Mouse (Mus musculus) stomach, postnatal 0 days (tissue): Measurements from ENCODE around the gene Stk26.

Experiments
- CTCF ChIP-seq: IDR thresholded peaks from 2 replicates; pipeline ENCODE4 v1.5.1; 2016; ENCODE audit warnings: antibody characterized with exemption, low read depth, mild to moderate bottlenecking, moderate library complexity
- EP300 ChIP-seq: optimal IDR thresholded peaks from 2 replicates; pipeline ENCODE3; 2016; ENCODE audit warnings: antibody characterized with exemption

- TF ChIP-seq CTCF = no peak
- TF ChIP-seq EP300 = no peak
These were observed 76.5 kb downstream of the Stk26 start for GRCm38 (mm10) chrX:50917389-50917788.
